Mouse (Mus musculus) C2C12 (cell line): ENCODE results near the gene Mettl14. TPM values are rescaled to one million over a fixed set of nuclear protein-coding genes. Genes with fewer than 3 reads are reported as not detected.
"Not testable (repeated sequence)": the region's sequence is repeated elsewhere in the genome, so short reads cannot be mapped to it uniquely, and the experiment has no call there.

Experiments used
- H3K27me3 ChIP-seq: one replicate; pipeline ENCODE4 v1.6.1; 2011; ENCODE audit not compliant: control insufficient read depth, insufficient read depth, insufficient read length
- H3K36me3 ChIP-seq: one replicate; pipeline ENCODE4 v1.6.1; 2011; ENCODE audit not compliant: control insufficient read depth, insufficient read depth
- H3K4me3 ChIP-seq: one replicate; pipeline ENCODE4 v1.5.1; 2011; ENCODE audit warnings: mild to moderate bottlenecking, control low read depth; ENCODE audit not compliant: poor library complexity, insufficient read depth, severe bottlenecking
- H3K79me2 ChIP-seq: one replicate; pipeline ENCODE4 v1.6.1; 2011; ENCODE audit not compliant: control insufficient read depth, insufficient read depth
- H3K79me3 ChIP-seq: one replicate; pipeline ENCODE4 v1.6.1; 2011; ENCODE audit warnings: low read depth, control low read depth
- H3ac ChIP-seq: one replicate; pipeline ENCODE3; 2011; ENCODE audit warnings: low read depth; ENCODE audit not compliant: control insufficient read depth, insufficient read length
- CEBPB ChIP-seq: IDR thresholded peaks from one replicate; pipeline ENCODE4 v1.6.1; 2011; ENCODE audit warnings: low read depth, mild to moderate bottlenecking, control low read depth, moderate library complexity
- CTCF ChIP-seq: IDR thresholded peaks from one replicate; pipeline ENCODE4 v1.5.1; 2011; ENCODE audit not compliant: control insufficient read depth, insufficient read depth, insufficient read length
- FOSL1 ChIP-seq: IDR thresholded peaks from one replicate; pipeline ENCODE4 v1.8.0; 2011; ENCODE audit warnings: mild to moderate bottlenecking, low read length; ENCODE audit not compliant: poor library complexity, insufficient read depth, severe bottlenecking
- MAX ChIP-seq: IDR thresholded peaks from one replicate; pipeline ENCODE4 v1.6.1; 2011; ENCODE audit warnings: mild to moderate bottlenecking, control low read depth
- MYOD1 ChIP-seq: IDR thresholded peaks from one replicate; pipeline ENCODE4 v1.6.1; 2011; ENCODE audit warnings: low read depth; ENCODE audit not compliant: control insufficient read depth, insufficient read length
- MYOG ChIP-seq: IDR thresholded peaks from one replicate; pipeline ENCODE4 v1.6.1; 2011; ENCODE audit not compliant: control insufficient read depth, insufficient read length; ENCODE audit errors: extremely low read depth
- USF1 ChIP-seq: IDR thresholded peaks from one replicate; pipeline ENCODE4 v1.6.1; 2011; ENCODE audit warnings: low read depth, mild to moderate bottlenecking, control low read depth, moderate library complexity
- polyA plus RNA-seq: library from polyadenylated mRNA; unstranded; fragments of >200 nt; fragmentation: generic; extraction: Trizol; gene quantifications from one replicate; pipeline ENCODE4 v1.2.1, GENCODE M21; 2012; ENCODE audit warnings: missing spikeins

Mettl14 gene
- polyA plus RNA-seq, 1 experiment: 5.6 TPM

- no peaks in the 10 kb centered on the region for H3K79me3 ChIP-seq
- H3ac ChIP-seq: no peak overlapping the region
- no peak overlapping the region for H3K4me3 ChIP-seq
- H3K27me3 ChIP-seq: no peaks in the 10 kb centered on the region
- peaks cover 40% of the 10 kb centered on the region for H3K36me3 ChIP-seq
- no peaks in the 10 kb centered on the region for H3K79me2 ChIP-seq
- TF ChIP-seq MAX: no peak
- no peak for TF ChIP-seq CEBPB
- TF ChIP-seq USF1: no peak
- TF ChIP-seq CTCF: no peak
- TF ChIP-seq MYOD1: no peak
- no peak for TF ChIP-seq MYOG
- TF ChIP-seq FOSL1: no peak
Measured at GRCm38 (mm10) chr3:123370927-123371326, 15.0 kb downstream of the Mettl14 start.

GRCm38 (mm10) chr3:123369161-123369560 lies 16.7 kb downstream of the Mettl14 start:
- Histone ChIP-seq H3K79me3 (no peaks in the 10 kb centered on the region), H3K79me2 (no peaks in the 10 kb centered on the region), H3K4me3 (no peak overlapping the region), H3K36me3 (peaks cover 43% of the 10 kb centered on the region), H3K27me3 (no peaks in the 10 kb centered on the region), H3ac (no peak overlapping the region)
- TF ChIP-seq USF1 (no peak), CTCF (no peak), FOSL1 (no peak), MYOD1 (no peak)

- not testable (repeated sequence) for H3K79me2 ChIP-seq, H3K79me3 ChIP-seq, H3ac ChIP-seq, H3K4me3 ChIP-seq, H3K27me3 ChIP-seq
- H3K36me3 ChIP-seq: peaks cover 54% of the 10 kb centered on the region
Measured at GRCm38 (mm10) chr3:123366820-123367219, 19.1 kb downstream of the Mettl14 start.

GRCm38 (mm10) chr3:123356377-123356991 lies 29.4 kb downstream of the Mettl14 start:
- TF ChIP-seq MAX (no peak), MYOD1 (no peak), FOSL1 (no peak), MYOG (no peak), USF1 (no peak), CTCF (no peak), CEBPB (no peak)

GRCm38 (mm10) chr3:123354388-123354787 lies 31.5 kb downstream of the Mettl14 start:
- H3K27me3 ChIP-seq: no peaks in the 10 kb centered on the region
- no peak for TF ChIP-seq MYOD1
- TF ChIP-seq MYOG: no peak
- no peak for TF ChIP-seq USF1
- no peak for TF ChIP-seq CEBPB
- no peak for TF ChIP-seq MAX
- TF ChIP-seq CTCF: no peak
- TF ChIP-seq FOSL1: no peak
- peaks cover 85% of the 10 kb centered on the region for H3K36me3 ChIP-seq
- H3K79me2 ChIP-seq: no peaks in the 10 kb centered on the region
- H3K79me3 ChIP-seq: no peaks in the 10 kb centered on the region
- no peak overlapping the region for H3K4me3 ChIP-seq
- no peak overlapping the region for H3ac ChIP-seq

More at GRCm38 (mm10) chr3:123356377-123356991, 29.4 kb downstream of the Mettl14 start:
- no peaks in the 10 kb centered on the region for H3K27me3 ChIP-seq
- no peaks in the 10 kb centered on the region for H3K79me2 ChIP-seq
- peaks cover 100% of the 10 kb centered on the region for H3K36me3 ChIP-seq
- H3K4me3 ChIP-seq: no peak overlapping the region
- no peaks in the 10 kb centered on the region for H3K79me3 ChIP-seq
- no peak overlapping the region for H3ac ChIP-seq

GRCm38 (mm10) chr3:123353661-123354060 lies 32.2 kb downstream of the Mettl14 start:
- H3K79me3 ChIP-seq: no peaks in the 10 kb centered on the region
- TF ChIP-seq USF1 (no peak), MAX (no peak), CEBPB (no peak), FOSL1 (no peak), MYOG (no peak)
- H3K79me2 ChIP-seq: no peaks in the 10 kb centered on the region
- peaks cover 85% of the 10 kb centered on the region for H3K36me3 ChIP-seq
- H3K27me3 ChIP-seq: no peaks in the 10 kb centered on the region
- no peak overlapping the region for H3K4me3 ChIP-seq
- no peak overlapping the region for H3ac ChIP-seq
